Mouse (Mus musculus): Measurements from ENCODE around the gene Inpp5a.

Gene Inpp5a

DNA sequence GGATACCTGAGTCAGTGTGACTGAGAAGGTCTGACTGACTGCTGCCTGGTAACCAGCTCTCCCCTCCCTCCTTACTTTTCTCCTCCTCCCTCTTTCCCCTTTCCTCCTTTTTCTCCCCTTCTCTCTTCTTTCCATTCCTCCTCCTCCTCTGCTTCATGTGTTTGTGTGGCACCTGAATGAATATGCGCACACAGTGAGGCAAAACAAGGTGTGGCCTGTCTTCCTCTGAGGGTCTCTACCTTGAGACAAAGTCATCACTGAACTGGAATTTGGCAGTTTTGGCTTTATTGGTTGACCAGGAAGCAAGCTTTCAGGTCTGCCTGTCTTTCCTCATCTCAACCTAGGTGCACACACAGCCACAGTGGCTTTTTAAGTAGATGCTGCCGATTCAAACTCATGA lies 147.9 kb downstream of the Inpp5a start:
- no peak for DNase-seq (ENCODE audit: low spot score)

GRCm38 (mm10) chr7:139537831-139538230 lies 148.9 kb downstream of the Inpp5a start:
- DNase-seq (ENCODE audit: low spot score), result no peak

DNA sequence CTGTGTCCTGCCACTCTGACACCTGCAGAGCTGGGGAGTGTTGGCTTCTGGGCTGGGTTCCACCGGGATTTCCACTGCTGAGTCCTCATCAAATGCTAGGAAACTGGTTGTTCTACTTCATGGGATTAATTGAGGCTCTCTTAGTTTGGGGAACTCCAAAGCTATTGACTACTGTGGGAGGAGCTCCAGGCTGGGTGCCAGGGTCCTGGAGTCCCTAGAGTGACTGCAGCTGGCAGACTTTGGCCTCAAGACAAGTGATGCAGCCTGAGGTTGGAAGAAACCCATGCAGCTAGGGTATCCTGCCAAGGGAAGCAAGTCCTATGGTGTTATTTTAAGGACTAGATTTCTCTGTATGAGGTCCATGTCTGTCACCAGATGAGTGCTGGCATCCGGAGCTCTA lies 149.6 kb downstream of the Inpp5a start:
- no peak for DNase-seq (ENCODE audit: low spot score)

GRCm38 (mm10) chr7:139540601-139541000 lies 151.7 kb downstream of the Inpp5a start:
- DNase-seq (ENCODE audit: low spot score), result no peak

DNA sequence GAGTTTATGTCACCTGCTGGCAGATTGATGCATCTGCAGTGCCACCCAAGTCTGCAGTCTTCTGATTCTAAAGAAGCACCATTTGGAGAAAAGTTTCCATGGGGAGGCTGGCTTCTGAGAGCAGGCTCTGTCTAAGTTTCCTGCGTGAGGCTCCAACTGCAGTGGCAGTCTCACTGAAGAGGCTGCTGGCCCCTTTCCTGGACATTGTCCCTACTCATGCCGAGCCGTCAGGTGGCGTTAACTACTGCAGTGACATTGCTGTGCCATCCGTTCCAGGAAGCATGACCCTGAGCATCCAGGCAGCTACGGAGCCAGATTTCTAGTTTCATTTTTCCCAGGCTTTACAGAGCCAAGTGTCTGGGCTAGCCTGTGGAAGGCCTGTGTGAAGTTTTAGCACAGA lies 152.5 kb downstream of the Inpp5a start:
- no peak for DNase-seq (ENCODE audit: low spot score)

DNA sequence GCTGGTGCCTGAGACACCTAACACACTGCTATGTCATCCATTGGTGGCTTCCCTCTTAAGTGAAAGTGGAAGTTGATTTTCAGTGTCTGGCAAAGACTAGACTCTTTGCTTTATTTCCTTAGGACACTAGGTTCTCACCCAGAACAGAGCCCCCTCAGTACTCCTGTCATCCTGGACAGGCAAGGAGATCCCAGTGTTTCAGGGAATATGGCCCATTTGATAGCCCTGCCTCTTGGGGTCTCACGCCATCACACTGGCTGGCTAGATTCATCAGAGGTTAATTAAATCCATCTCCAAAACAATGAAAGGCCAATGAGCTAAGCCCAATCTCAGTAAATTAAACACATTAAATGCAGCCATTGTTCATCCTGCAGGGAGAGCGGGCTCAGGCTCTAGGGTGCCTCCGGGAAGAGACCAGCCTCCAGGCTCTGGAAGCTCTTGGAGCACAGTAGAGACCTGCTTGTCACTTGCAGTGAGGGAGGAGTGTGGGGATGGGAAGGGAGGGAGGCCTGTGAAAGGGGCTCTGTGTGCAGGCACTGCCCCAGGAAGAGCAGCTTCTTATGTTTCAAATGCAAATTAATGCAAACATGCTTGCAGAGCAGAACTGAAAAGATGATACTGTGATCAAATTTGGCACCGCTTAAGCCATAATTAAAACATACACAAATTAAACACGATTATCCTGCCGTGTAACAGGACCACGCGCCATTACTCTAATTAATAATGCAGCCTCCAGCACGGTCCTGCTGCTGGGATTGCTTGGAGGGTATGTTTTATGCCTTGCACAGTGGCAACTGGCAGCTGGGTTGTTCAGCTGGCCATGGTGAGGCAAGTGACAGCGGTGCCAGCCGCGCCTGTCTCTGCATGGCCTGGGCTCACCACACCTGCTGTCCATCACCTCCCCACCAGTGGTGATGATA lies 156.1 kb downstream of the Inpp5a start:
- DNase-seq (ENCODE audit: low spot score), result no peak

DNA sequence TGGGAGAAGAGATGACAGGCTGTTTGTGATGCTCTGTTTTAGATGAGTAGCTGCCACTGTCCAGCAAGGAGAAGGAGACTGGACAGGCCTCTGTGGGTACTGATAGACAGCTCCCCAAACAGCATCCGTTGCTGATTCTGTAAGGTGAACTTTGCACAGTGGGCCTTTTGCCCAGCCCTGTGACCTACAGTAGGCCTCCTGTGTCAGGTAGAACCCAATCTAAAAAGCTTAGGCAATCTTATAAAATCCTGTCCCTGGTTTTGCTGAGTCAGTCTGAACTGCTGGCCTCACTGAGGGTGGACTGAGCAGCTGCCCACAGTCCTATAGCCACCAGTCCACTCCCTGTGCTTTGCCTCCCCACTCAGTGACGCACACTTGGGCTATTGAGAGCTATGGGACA lies 158.4 kb downstream of the Inpp5a start:
- DNase-seq (ENCODE audit: low spot score), result no peak

GRCm38 (mm10) chr7:139550086-139550783 lies 161.3 kb downstream of the Inpp5a start:
- DNase-seq (ENCODE audit: low spot score), result no peak

DNA sequence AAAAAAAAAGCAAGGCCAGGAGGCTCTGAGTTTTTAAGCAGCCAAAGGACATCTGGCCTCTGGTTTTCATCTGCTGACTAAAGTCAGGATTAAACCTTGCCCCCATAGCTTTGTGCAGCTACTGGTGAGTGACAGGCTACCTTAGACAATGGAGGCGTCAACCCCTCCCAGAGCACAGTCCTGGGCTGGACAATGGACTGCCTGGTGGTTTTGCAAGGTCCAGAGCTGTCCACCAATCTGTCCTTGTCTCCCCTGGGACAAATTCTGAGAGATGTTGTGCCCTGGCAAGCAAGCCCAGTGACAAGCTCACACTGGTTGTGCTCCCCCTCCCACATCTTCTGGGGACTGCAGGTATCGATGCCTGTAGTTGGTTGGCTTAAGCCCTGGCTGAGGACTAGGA lies 162.6 kb downstream of the Inpp5a start:
- DNase-seq (ENCODE audit: low spot score), result no peak

DNA sequence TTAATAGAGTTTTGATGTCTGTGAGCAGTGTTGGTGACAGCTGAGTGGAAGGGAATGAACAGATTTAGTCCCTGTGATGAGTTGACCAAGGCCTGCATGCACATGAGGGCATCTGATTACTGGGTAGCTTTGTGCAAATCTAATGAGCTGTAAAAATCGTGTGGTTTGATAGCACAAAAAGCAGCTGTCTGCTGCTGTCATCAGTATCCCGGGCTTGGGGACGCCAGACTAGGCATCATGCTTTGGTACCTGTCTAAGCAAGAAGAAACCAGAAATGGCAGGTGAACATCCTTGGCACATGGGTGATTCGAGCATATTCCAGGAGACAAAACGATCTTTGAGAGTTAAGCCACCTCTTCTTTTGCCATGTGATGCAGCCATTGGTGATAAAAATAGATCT lies 167.4 kb downstream of the Inpp5a start:
- no peak for DNase-seq (ENCODE audit: low spot score)

- DNase-seq (ENCODE audit: low spot score), result no peak
These were observed 168.0 kb downstream of the Inpp5a start for GRCm38 (mm10) chr7:139556746-139557526.

DNA sequence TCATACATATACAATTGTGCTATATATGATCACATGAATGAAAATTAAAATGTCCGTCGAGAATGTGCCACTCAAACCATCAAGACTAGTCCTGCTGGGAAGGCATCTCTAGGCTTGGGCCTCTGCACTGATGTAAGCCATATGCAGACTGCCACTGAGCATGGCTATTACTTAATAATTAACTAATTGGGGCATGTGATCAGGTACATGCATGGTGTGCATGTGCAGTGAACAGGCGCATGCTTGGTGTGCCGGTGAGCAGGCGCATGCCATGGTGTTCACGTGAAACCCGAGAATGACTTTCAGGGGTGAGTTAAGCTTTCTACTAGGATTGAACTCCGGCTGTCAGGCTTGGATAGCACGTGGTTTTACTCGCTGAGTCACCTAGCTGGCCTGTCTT lies 170.8 kb downstream of the Inpp5a start:
- DNase-seq (ENCODE audit: low spot score), result no peak

DNA sequence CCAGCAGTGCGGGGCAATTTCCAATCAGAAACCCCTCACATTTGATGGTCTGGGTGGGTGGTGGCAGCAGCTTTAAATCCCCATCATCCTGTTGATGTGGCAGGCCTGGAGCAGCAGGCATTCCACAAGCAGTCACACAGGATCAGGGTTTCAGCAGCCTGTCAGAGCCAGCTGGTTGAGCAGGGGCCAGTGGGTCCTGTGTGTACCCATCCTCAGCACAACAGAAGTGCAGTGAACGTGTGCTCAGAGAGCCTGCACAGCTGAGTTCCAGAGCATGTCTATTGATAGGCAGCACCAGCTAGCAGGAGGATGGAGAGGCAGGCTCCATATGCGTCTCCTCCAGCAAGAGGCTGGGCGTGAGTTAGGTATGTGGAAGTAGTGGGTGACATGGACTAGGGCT lies 174.5 kb downstream of the Inpp5a start:
- DNase-seq (ENCODE audit: low spot score), result no peak

GRCm38 (mm10) chr7:139564161-139564560 lies 175.3 kb downstream of the Inpp5a start:
- no peak for DNase-seq (ENCODE audit: low spot score)

DNA sequence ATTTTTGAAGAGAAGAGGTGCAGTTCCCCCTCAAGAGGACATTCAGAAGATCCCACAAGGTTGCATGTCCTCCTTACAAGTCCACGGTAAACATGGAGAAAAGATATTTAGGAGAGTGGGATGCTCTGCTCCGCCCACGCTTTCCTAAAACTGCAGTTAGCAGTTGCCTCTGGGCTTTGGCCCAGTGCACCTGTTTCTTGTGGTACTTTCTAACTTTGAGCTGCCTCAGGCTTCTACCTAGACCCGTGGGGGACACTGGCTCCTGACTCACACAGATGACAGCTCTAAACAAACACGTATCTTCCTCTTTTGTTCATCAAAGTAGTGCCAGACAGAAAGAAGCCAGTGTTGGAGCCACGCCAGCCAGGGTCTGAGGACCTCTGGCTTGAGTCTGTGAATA lies 177.1 kb downstream of the Inpp5a start:
- DNase-seq (ENCODE audit: low spot score), result no peak

DNA sequence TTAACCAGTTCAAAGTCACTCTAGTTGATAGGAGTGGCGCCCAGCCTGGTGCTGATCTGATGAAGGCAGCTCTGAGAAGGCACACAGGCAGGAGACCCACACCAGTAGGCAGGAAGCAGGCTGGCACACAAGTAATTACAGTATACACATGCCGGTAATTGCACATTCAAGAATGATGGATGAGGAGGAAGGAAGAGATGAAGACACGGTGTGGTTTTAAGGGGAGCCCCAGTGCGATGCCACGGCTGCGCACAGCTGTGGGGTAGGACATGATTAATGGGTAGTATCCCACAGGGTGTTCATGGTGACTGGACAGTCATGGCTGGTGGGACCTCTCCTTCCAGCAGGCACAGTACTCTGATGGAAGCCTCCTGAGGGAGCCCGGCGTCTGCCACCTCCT lies 177.6 kb downstream of the Inpp5a start:
- DNase-seq (ENCODE audit: low spot score), result no peak

GRCm38 (mm10) chr7:139570788-139571187 lies 181.9 kb downstream of the Inpp5a start:
- no peak for DNase-seq (ENCODE audit: low spot score)

GRCm38 (mm10) chr7:139572665-139573064 lies 183.8 kb downstream of the Inpp5a start:
- no peak for DNase-seq (ENCODE audit: low spot score)

- no peak for DNase-seq (ENCODE audit: low spot score)
These were observed 187.3 kb downstream of the Inpp5a start for GRCm38 (mm10) chr7:139576064-139576686.

- no peak for DNase-seq (ENCODE audit: low spot score)
These were observed 190.5 kb downstream of the Inpp5a start for GRCm38 (mm10) chr7:139579261-139579905.

Data from ovary, postnatal 10 days (tissue).